Mouse (Mus musculus) cerebellum, postnatal 25 days (tissue): ENCODE data around the gene Mettl27.
"Not testable (repeated sequence)": the region's sequence is repeated elsewhere in the genome, so short reads cannot be mapped to it uniquely, and the experiment has no call there.

ENCODE experiments used
- DNase-seq, 2 experiments: peaks; one replicate each; pipeline ENCODE4 v3.0.0; 2021; ENCODE audit warnings: mixed read lengths in 2 of 2

Gene Mettl27

GRCm38 (mm10) chr5:134921106-134921505, 11.1 kb upstream of the Mettl27 start:
- no peak for DNase-seq

- no peak for DNase-seq
Measured at GRCm38 (mm10) chr5:134923141-134923540, 9.0 kb upstream of the Mettl27 start.

- DNase-seq = no peak
Measured at GRCm38 (mm10) chr5:134926726-134927125, 5.4 kb upstream of the Mettl27 start.

DNA sequence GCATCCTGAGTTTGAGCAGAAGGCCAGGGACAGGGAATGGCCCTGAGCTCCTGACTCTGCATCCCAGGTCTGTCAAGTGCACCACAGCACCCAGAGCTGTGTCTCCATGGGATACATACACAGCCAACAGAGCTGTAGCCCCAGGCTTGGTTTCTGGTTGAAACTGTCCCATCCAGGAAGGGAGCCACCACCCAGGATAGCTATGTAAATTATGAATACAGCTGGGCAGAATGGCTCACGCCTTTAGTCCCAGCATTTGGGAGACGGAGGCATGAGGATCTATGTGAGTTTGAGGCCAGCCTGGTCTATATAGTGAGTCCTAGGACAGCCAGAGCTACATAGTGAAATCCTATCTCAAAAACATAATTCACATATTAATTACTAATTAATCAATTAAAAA, 2.2 kb upstream of the Mettl27 start:
- DNase-seq = no peak

DNA sequence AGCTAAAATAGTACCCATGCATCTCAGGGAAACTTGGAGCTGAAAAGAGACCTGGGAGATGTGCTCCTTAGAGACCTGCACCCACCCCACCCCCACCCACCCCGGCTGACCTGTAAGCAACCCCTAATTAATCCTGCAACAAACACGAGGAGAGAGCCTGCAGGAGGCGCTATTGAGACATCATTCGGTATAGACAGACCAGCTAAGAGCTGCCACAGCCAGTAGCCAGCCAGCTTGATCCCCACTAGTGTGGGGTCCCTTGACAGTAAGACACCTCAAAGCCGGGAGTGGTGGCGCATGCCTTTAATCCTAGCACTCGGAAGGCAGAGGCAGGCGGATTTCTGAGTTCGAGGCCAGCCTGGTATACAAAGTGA, 722 bp downstream of the Mettl27 start:
- DNase-seq = peak; percentile 50 to 67

GRCm38 (mm10) chr5:134933281-134933680, 1.1 kb downstream of the Mettl27 start:
- no peak for DNase-seq

GRCm38 (mm10) chr5:134933686-134934085, 1.5 kb downstream of the Mettl27 start:
- DNase-seq = not testable (repeated sequence)

DNA sequence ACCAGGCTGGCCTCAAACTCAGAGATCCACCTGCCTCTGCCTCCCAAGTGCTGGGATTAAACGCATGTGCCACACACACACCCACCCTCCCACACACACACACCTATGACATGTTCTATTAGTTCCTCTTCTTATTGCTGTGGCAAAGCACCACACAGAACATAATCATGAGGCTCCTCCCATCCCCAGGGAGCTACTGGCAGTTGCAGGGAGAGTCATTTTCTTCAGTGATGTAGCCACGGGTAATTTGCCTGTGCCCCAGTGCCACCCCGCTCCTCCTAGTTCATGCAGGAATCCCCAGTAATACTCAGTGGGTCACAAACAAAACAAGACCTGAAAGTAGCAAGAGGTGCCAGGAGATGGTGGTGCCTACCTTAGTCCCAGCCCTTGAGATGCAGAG, 2.5 kb downstream of the Mettl27 start:
- DNase-seq = no peak

- no peak for DNase-seq
Measured at GRCm38 (mm10) chr5:134936051-134936450, 3.9 kb downstream of the Mettl27 start.

- DNase-seq = no peak
Measured at GRCm38 (mm10) chr5:134936626-134937185, 4.5 kb downstream of the Mettl27 start.

DNA sequence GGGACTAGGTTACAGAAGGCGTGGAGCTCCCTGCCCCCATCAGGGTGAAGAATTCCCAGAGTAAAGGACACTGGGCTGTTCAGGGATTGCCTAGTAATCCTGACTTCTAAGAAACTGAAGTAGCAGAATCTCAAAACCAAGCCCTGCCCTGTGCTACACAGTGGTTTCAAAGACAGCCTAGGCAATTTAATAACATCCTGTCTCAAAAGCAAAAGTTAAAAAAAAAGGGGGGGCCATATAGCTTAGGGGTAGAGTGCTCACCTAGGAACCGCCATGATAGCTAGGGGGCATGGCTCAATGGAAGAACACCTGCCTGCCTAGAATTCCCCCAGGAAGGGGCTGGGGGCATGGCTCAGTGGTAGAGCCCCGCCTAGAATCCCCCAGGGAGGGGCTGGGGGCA, 6.9 kb downstream of the Mettl27 start:
- no peak for DNase-seq

DNA sequence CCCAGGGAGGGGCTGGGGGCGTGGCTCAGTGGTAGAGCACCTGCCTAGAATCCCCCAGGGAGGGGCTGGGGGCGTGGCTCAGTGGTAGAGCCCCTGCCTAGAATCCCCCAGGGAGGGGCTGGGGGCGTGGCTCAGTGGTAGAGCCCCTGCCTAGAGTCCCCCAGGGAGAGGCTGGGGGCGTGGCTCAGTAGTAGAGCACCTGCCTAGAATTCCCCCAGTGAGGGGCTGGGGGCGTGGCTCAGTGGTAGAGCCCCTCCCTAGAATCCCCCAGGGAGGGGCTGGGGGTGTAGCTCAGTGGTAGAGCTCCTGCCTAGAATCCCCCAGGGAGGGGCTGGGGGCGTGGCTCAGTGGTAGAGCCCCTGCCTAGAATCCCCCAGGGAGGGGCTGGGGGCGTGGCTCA, 7.4 kb downstream of the Mettl27 start:
- not testable (repeated sequence) for DNase-seq

DNA sequence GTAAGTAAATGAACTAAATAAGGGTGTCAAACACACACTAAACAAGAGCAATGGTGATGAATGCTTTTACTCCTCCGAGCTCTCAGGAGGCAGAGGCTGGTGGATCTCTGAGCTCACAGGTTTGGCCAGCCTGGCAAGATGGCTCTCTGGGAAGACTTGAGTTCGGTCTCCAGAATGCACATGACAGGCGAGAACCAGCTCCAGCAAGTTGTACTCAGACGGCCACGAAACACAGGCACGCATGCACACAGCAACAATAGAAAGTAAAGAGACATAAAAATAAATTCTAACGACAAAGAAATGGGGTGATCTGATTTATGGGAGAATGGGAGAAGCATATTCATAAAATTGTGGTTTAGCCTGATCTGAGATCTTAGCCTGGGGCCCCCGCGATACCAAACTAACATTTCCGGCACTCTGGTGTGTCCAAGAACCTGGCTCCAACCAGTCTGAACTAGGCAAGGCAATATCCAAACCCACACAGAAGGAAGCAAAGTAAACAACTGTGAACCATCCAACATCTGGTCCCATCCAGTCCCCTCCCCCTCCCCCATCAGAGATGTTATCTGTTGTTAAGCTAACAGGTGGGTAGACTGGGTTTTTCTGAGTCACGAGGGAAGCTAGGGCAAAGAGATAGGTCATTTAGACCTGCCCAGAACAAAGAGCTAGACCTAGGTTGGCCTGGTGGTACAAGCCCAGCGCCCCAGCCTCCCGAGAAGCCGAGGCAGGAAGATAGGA, 9.5 kb downstream of the Mettl27 start:
- DNase-seq = no peak

DNA sequence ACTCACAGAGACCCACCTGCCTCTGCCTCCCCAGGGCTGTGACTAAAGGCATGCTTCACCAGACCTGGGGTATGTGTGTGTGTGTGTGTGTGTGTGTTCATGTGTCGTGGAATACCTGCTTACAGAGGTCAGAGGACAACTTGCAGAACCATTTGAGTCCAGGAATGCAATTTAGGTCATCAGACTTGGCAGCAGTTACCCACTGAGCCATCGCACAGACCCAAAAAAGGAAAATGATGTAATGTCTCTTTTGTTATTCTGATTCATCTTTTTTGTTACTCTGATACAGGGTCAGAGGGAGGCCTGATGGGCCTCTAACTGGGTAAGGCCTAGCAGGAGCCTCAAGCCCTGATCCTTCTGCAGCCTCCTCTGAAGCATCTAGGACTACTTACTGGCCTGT, 10.6 kb downstream of the Mettl27 start:
- DNase-seq = peak in 1 of 2 experiments; percentile 22

GRCm38 (mm10) chr5:134944179-134944578, 12.0 kb downstream of the Mettl27 start:
- no peak for DNase-seq

DNA sequence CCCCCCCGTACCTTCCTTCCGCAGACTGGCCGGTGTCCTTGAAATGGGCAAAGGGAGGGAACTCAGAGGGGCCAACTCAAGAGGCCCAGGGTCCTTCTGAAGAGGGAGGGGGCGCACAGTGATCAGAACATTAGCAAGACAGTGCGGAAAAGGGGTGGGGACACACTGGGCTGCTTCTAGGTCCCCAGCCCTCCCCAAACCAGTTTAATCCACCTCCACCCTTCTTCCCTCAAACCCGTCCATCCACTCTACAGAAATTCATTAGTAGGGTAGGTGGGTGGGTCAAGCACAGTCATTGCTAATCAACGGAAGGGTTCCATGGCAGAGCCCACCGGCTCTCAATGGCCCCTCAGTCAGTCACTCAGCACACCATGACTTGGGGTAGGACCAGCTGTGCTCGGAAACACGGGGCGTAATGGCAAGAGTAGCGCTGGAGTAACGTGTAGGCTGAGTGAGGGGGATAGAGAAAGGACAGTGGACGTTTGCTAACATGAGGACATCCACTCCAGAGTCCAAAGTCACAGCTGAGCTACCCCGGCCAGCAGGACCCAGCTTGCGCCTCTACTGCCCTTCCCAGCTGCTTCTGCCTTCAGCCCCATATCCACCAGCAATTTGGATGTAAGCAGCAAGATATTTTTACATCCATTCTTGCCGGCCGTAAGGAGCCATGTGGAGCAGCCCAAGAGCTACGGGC, 13.2 kb downstream of the Mettl27 start:
- no peak for DNase-seq

DNA sequence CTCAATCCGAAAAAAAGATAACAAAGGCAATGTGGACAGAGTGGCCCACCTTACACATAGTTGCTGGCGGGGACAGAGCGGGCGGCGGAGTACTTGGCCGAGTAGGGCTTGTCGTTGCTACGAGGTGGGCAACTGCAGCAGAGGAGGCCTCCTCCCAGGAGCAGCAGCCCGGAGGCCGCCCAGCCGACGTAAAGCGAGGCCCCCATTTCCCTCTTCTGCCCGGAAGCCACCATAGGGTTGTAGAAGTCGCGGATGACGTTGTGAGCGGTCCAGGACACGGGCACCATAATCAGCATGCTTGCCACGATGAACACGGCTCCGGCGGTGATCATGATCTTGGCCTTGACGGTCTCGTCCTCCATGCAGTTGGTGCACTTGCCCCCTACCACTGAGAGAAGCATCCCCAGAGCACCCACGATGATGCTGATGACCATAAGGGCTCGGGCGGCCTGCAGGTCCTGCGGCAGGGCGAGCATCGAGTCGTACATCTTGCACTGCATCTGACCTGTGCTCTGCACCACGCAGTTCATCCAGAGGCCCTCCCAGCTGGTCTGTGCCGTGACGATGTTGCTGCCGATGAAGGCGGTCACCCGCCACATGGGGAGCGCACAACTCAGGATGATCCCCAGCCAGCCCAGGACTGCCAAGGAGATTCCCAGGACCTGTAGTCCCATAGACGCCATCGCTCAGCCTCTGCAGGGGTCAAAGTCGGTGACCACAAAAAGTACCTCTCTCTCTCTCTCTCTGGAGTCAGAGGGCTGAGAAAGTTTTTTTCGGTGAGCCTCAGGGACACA, 14.1 kb downstream of the Mettl27 start:
- DNase-seq = no peak

GRCm38 (mm10) chr5:134946857-134947255, 14.7 kb downstream of the Mettl27 start, which contains the start of gene Cldn4:
Gene Cldn4, minus strand, starts transcription at chr5:134946934.
- no peak for DNase-seq

- no peak for DNase-seq
Measured at GRCm38 (mm10) chr5:134947420-134948084, 15.4 kb downstream of the Mettl27 start.

DNA sequence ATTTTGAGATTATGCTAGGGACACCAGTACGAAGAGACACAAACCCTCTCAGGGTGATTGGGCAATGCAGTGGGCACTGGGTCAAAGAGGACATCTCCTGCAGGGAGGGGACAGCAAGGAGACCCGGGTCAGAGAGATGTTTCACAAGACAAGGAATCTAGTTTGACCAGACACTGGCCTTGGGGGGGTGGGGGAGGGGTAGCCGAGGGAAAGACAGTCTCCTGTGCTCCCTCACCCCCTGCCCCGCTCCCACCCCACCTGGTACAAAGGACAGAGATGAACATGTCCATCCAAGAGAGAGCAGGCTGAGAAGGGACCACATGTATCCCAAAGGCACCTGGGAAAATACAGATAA, 15.9 kb downstream of the Mettl27 start:
- no peak for DNase-seq

DNA sequence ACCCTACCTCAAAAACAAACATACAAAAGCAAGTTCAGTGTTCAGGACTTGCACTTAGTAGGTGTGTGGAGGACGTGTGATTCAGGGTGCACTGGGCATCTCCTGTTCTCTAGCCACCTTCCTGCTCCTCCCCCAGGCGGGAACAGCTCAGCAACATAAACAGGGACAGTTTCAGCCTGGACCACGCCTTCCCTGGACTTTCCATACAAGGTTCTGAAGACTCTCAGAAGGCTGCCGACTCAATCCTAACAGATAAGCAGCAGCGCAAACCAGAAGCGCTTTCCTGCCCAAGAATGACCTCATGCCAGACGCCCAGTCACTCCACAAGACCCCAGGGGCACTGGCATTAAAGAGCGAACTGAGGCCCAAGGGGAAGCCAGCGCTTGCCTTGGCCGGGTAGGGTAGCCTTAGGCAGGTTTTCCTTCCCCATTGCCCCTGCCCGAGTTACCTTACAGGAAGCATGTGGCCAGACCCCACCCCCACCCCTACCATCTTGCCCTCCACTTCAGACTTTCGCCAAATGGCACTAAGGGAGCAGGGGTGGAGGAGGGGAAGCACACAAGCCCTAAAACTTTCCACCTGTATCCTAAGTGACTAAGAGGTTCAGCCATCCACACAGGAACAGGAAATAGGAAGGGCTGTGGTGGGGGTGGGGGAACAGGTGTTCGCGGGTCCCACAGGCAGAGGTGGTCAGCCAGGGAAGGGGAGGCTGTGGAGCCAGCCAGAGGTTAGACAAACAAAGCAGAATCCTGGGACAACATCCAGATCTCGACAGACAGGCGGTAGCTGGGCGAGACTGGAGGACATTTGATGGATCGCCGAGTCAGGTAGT, 19.1 kb downstream of the Mettl27 start:
- DNase-seq = no peak

DNA sequence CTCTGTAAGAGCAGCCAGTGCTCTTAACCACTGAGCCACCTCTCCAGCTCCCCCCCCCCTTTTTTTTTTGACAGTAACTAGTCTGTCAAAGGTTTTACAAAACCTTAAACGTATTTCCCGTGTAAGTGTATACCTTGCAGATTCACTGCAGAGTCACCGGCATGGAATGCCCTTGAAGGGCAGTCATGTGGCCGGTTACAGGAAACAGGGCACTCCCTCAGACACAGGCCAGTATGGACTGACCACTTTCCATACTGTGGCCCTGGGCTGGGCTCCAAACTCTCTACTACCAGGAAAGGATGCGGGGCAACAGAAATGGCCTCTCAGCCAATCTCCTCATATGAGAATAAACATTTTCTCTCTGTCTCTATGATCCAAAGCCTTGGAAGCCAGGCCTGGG, 23.3 kb downstream of the Mettl27 start:
- DNase-seq = no peak
